Mouse (Mus musculus) limb, embryonic 13.5 days (tissue): ENCODE results near the gene Wdr12. TPM values are rescaled to one million over a fixed set of nuclear protein-coding genes. Genes with fewer than 3 reads are reported as not detected.
"Not testable (repeated sequence)": the region's sequence is repeated elsewhere in the genome, so short reads cannot be mapped to it uniquely, and the experiment has no call there.

ENCODE experiments used
- ATAC-seq: fragments of 200-750 bp; cut with Nextera tagmentation; 2 replicates; pipeline ENCODE4 v1.8.0; 2017; ENCODE audit warnings: low read depth, moderate number of reproducible peaks, moderate TSS enrichment; ENCODE audit not compliant: low FRiP score
- H3K27ac ChIP-seq: fragments of 300-500 bp; sonication (generic); 2 replicates; pipeline ENCODE4 v1.5.1; 2015; ENCODE audit warnings: inconsistent platforms, mild to moderate bottlenecking, moderate library complexity
- H3K27me3 ChIP-seq: fragments of 300-500 bp; sonication (generic); 2 replicates; pipeline ENCODE4 v1.6.1; 2015; ENCODE audit warnings: mild to moderate bottlenecking, inconsistent platforms
- H3K36me3 ChIP-seq: fragments of 300-500 bp; sonication (generic); 2 replicates; pipeline ENCODE4 v1.6.1; 2015; ENCODE audit warnings: inconsistent platforms, mild to moderate bottlenecking, moderate library complexity
- H3K4me1 ChIP-seq: fragments of 300-500 bp; sonication (generic); 2 replicates; pipeline ENCODE4 v1.6.1; 2015; ENCODE audit warnings: inconsistent platforms
- H3K4me2 ChIP-seq: fragments of 300-500 bp; sonication (generic); replicated peaks from 2 replicates; pipeline ENCODE4 v1.6.1; 2015; ENCODE audit warnings: inconsistent platforms, mild to moderate bottlenecking, moderate library complexity
- H3K4me3 ChIP-seq: fragments of 300-500 bp; sonication (generic); 2 replicates; pipeline ENCODE4 v1.5.1; 2015; ENCODE audit warnings: moderate library complexity, mild to moderate bottlenecking, inconsistent platforms
- H3K9ac ChIP-seq: fragments of 300-500 bp; sonication (generic); 2 replicates; pipeline ENCODE4 v1.6.1; 2015; ENCODE audit warnings: mild to moderate bottlenecking, inconsistent platforms
- H3K9me3 ChIP-seq: fragments of 300-500 bp; sonication (generic); 2 replicates; pipeline ENCODE4 v1.6.1; 2016; ENCODE audit warnings: inconsistent platforms
- WGBS: fragments of 180-500 bp; shearing (Covaris S2); methylation state at CpG from one replicate; pipeline ENCODE4 v1.1.7; 2015; 5-methylcytosine and 5-hydroxymethylcytosine counted together
- polyA plus RNA-seq: library from polyadenylated mRNA; unstranded; fragments of >200 nt; fragmentation: Nextera tagmentation; extraction: Ambion mirVana; gene quantifications from 2 replicates; pipeline ENCODE4 v1.2.1, GENCODE M21; 2015

Wdr12 gene
- 46.0 and 50.4 TPM in 2 replicates for polyA plus RNA-seq

DNA sequence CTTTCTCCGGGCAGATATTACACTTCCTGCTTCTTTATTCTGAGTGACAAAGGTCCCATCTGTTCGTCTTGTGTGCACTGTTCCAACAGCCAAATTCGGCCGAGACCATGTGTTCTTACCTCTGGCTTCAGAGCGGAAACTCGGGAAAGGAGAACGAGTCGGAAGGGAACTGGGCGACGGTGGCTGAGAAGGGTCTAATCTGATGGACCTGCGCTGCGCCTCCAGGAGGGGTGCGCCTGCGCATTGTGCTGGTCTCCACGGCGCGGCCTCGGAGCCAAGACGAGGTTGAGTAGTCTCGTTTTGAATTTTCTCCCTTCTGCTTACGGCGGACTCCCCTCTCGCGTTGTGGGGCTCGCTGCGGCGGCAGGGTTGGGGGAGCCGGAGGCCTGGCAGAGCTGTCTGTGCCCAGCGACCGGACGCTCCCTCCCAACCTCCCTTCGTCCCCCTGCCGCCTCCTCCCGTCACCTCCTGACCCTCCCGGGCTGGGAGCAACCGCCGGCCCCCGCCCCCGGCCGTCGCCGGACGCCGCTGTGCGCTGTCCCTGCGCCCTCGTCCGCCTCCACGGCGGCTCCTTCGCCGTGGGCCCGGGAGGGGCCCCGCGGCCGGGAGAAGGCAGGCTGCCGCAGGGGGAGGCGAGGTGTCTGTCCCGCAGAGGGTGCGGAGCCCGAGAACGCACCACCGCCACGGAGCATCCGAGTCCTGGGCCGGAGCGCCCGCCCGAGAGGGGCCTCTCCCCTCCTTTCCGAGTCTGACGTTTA is at the start of gene Wdr12, which contains the start of gene Carf:
Wdr12 (minus strand) TSS at position 622 of the 758 bp plus-strand sequence.
Carf (plus strand) TSS at position 224 of the 758 bp plus-strand sequence.
- under 1% methylated on average over 60 of the region's 71 CpGs for WGBS

DNA sequence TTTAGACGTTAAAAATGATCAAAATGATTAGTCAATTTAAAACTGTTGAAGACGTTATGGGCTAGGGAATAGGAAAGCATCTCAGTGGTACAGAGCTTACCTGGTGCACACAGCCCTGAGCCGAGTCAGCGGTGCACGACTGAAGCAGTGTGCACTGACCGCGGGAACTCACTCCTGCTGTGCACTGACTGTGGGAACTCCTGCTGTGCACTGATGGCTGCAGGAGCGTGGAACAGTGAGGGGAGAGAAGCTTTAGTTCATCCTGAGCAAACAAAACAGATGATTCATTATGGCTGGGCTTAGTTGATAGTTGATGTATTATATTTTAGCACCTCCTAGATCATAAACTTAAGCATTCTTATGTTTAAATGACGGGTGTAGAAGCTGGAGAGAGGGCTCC is 38.9 kb upstream of the Wdr12 start:
- Histone ChIP-seq H3K4me2 (no peak overlapping the region), H3K9me3 (no peaks in the 10 kb centered on the region), H3K4me3 (no peak overlapping the region), H3K36me3 (peaks cover 22% of the 10 kb centered on the region), H3K27ac (no peak overlapping the region), H3K4me1 (no peaks in the 10 kb centered on the region), H3K27me3 (no peaks in the 10 kb centered on the region), H3K9ac (no peak overlapping the region)
- 55% methylated on average over 9 of the region's 9 CpGs for WGBS
- ATAC-seq: no peak

More for the DNA sequence above, at the start of gene Wdr12, which contains the start of gene Carf:
- no peaks in the 10 kb centered on the region for H3K9me3 ChIP-seq
- H3K27me3 ChIP-seq: no peaks in the 10 kb centered on the region
- ATAC-seq: peak; percentile 97
- H3K27ac ChIP-seq: peak within 1 kb of the TSS; percentile 98
- peaks cover 9% of the 10 kb centered on the region for H3K36me3 ChIP-seq
- H3K4me2 ChIP-seq: peak within 1 kb of the TSS; percentile 76
- H3K9ac ChIP-seq: peak within 1 kb of the TSS; percentile 96
- H3K4me1 ChIP-seq: peaks cover 12% of the 10 kb centered on the region
- peak within 1 kb of the TSS; percentile 90 for H3K4me3 ChIP-seq

DNA sequence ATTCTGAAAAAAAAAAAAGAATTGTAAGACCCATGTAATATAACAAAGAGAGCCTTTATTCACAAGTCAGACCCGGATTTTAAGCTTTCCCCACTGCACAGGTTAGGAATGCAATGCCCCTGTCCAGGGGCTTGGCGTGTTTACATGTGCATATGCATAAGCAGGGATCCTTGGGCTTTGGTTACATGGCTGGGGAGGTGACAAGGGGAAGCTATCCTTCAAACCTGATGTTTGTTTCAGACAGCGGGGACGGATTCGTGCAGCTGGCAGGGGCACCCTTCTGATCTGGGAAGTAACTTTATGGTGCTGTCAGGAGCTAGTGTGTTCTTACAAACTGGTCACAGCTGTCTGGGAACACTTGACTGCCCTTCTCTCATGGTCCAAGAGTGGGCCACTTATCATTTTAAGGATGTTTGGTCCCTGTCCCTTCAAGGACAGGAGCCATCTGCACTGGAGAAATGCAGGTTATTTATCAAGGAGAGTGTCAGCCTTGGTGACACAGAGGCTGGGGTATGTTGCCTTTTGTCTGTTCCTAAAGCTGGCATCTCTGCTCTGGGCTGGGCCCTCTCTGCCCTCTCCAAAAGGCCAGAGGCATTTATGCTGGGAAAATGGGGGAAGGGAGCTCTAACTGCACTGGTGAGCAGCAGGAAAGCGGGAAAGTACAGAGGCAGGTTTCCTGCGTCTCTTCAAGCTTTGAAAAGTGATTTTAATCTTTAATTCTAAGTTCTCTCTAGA is 19.4 kb upstream of the Wdr12 start:
- Histone ChIP-seq H3K9ac (no peak overlapping the region), H3K36me3 (peaks cover 23% of the 10 kb centered on the region), H3K27ac (no peak overlapping the region), H3K27me3 (no peaks in the 10 kb centered on the region), H3K4me3 (no peak overlapping the region), H3K4me2 (no peak overlapping the region), H3K4me1 (no peaks in the 10 kb centered on the region), H3K9me3 (no peaks in the 10 kb centered on the region)
- 73% methylated on average over 7 of the region's 7 CpGs for WGBS
- no peak for ATAC-seq

DNA sequence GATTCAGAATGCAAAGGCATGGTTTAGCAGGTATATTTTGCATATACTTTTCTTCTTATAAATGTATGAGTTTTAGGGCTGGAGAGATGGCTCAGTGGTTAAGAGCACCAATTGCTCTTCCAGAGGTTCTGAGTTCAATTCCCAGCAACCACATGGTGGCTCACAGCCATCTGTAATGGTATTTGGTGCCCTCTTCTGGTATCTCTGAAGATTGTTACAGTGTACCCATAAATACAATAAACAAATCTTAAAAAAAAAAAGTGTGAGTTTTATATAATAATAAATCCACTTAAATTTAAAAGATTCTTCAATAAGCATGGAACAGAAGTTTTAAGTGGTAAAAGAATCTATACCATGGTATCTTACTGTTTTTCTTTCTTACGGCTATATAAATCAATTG is 6.1 kb upstream of the Wdr12 start:
- Histone ChIP-seq H3K4me3 (no peak overlapping the region), H3K27ac (no peak overlapping the region), H3K9ac (no peak overlapping the region), H3K4me1 (no peaks in the 10 kb centered on the region), H3K4me2 (no peak overlapping the region), H3K9me3 (no peaks in the 10 kb centered on the region), H3K36me3 (peaks cover 16% of the 10 kb centered on the region), H3K27me3 (no peaks in the 10 kb centered on the region)
- WGBS: 97% methylated on average over 1 of the region's 1 CpGs
- no peak for ATAC-seq

DNA sequence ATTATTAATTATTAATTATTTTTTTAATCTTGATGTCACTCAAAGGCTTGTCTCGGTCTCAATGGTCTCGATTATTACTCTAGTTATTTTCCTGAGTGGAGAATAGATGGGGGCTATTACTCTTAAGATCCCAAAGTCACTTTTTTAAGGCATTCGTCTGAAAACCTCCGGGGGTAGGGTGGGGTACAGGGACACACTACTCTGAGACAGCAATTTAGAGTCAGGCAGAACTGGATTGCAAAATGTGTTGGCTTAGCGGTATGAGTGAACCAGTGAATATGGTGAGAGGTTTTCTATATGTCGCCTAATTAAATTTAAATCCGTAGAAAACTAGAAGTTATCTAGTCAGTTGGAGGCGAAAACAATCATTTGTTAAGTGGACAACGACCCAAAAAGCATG is 394 bp upstream of the Wdr12 start:
- Histone ChIP-seq H3K4me3 (peak overlapping the region; percentile 90), H3K9ac (peak overlapping the region; percentile 96), H3K4me2 (peak overlapping the region; percentile 76), H3K36me3 (peaks cover 5% of the 10 kb centered on the region), H3K27ac (0 out of 2 replicates have a peak overlapping the region, but pooled peaks have one; percentile 98), H3K27me3 (no peaks in the 10 kb centered on the region), H3K4me1 (peaks cover 12% of the 10 kb centered on the region), H3K9me3 (no peaks in the 10 kb centered on the region)
- no peak for ATAC-seq
- 12% methylated on average over 9 of the region's 9 CpGs for WGBS

DNA sequence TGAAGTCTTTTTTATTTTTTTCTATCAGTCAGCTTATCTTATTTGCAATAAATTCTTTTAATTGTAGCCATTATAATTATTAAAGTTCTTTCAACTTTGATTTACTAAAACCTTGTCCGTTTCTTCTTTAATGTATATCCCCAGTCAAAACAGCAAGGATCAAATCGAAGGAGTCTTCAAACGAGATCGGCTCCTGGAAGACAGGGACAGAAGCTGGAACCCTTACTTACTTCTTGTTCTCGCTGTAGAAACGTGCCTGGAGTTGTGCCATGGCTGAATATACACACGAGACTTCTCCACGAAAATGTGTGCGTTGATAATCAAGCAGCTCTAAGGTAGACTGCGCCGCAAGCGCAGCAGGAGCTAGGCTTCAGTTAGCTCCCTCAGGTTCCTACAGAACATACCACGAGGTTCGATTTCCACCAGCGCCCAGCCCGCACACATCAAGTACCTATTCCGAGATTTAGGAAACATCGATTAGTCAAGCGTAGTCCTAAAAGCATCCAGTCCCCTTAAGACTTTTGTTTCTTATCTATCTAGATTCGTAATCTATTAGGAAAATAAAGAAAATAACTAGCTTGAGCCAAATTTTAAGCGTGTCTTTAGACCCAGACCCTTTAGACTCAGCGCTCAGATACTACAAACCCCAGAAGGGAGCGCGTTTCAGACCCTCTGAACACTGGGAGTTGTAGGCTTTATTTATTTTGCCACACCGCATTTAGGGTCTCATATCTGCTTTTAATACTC is 995 bp downstream of the Wdr12 start:
- peak overlapping the region; percentile 98 for H3K27ac ChIP-seq
- peaks cover 12% of the 10 kb centered on the region for H3K4me1 ChIP-seq
- peaks cover 16% of the 10 kb centered on the region for H3K36me3 ChIP-seq
- H3K9ac ChIP-seq: peak overlapping the region; percentile 96
- H3K9me3 ChIP-seq: no peaks in the 10 kb centered on the region
- H3K27me3 ChIP-seq: no peaks in the 10 kb centered on the region
- ATAC-seq: peak; percentile 91
- WGBS: under 1% methylated on average over 25 of the region's 25 CpGs
- peak overlapping the region; percentile 76 for H3K4me2 ChIP-seq
- H3K4me3 ChIP-seq: peak overlapping the region; percentile 90

DNA sequence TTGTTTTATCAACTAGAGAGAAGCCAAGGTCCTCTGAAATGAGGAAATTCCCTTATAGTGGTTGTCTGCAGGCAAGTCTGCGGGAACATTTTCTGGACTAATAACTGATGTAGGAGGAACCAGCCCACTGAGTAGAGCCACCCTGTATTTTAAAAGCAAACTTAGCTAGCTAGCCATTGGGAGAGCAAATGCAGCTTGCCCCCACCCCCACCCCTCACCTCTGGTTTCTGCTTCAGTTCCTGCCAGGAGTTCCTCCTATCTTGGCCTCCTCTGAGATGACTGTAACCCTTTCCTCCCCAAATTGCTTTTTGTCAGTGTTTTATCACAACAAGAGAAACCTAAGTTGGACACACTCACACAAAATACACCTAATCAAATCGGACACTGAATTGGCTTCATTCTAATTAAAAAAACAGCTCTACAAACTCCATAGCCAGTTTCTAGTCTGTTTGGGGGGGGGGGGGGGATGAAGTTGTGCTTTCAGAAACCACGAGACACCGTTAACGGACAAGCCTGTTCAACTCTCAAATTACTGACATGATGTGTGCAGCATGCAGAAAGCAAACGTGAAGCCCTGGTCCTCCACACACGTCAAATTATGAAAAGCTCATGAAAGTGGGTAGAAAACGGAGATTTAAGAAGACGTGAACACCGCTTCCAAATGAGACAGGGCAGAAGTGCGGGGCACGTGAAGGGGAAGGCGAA is 1.7 kb downstream of the Wdr12 start:
- H3K4me3 ChIP-seq: peak overlapping the region; percentile 90
- WGBS: 8% methylated on average over 13 of the region's 13 CpGs
- ATAC-seq: no peak

DNA sequence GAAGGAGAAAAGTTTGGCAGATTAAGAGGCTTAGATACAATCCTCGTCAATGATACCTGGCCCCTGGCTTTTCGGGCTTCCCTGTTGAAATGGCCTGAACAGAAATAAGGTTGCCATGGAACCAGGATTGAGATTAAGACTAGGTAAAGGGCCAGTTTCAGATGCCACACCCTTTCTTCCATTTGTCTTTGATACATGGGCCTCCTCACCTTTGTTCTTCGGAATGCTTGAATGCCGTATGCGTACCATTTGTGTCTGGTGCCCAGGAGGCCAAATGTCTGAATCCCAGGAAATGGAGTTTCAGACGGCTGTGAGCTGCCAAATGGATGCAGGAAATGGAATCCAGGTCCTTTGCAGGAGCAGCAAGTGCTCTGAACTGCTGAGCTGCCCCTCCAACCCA is 22.0 kb downstream of the Wdr12 start:
- H3K9ac ChIP-seq: no peak overlapping the region
- no peaks in the 10 kb centered on the region for H3K4me1 ChIP-seq
- no peaks in the 10 kb centered on the region for H3K27me3 ChIP-seq
- 69% methylated on average over 6 of the region's 6 CpGs for WGBS
- no peaks in the 10 kb centered on the region for H3K9me3 ChIP-seq
- H3K36me3 ChIP-seq: peaks cover 39% of the 10 kb centered on the region
- H3K4me3 ChIP-seq: no peak overlapping the region
- no peak overlapping the region for H3K4me2 ChIP-seq
- no peak overlapping the region for H3K27ac ChIP-seq
- no peak for ATAC-seq

More for the DNA sequence above, 1.7 kb downstream of the Wdr12 start:
- Histone ChIP-seq H3K9me3 (no peaks in the 10 kb centered on the region), H3K27ac (no peak overlapping the region), H3K27me3 (no peaks in the 10 kb centered on the region), H3K4me1 (peaks cover 12% of the 10 kb centered on the region), H3K9ac (peak overlapping the region; percentile 96), H3K36me3 (peaks cover 22% of the 10 kb centered on the region), H3K4me2 (peak overlapping the region; percentile 76)

DNA sequence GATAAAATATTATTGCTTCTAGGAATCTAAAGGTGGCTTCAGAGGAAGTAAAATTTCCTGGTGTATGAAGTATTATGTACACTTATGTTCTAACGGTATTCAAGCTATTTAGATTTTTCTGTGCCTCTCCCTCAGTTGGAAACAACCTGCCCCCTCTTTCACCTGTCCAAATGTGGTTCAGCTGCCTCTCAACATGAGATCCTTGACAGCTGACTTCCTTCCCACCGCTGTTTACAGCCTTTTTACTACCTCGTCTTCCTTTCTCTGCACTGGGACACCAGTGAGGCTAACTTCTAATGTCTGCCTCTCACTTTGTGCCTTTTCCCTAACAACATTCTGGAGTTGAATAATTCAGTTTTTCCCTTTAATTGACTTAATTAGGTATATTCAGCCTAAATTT is 22.9 kb downstream of the Wdr12 start:
- Histone ChIP-seq H3K9me3 (no peaks in the 10 kb centered on the region), H3K4me1 (no peaks in the 10 kb centered on the region), H3K36me3 (peaks cover 38% of the 10 kb centered on the region), H3K27me3 (no peaks in the 10 kb centered on the region), H3K9ac (no peak overlapping the region), H3K4me2 (no peak overlapping the region), H3K27ac (no peak overlapping the region), H3K4me3 (no peak overlapping the region)
- no peak for ATAC-seq
- 58% methylated on average over 3 of the region's 3 CpGs for WGBS

DNA sequence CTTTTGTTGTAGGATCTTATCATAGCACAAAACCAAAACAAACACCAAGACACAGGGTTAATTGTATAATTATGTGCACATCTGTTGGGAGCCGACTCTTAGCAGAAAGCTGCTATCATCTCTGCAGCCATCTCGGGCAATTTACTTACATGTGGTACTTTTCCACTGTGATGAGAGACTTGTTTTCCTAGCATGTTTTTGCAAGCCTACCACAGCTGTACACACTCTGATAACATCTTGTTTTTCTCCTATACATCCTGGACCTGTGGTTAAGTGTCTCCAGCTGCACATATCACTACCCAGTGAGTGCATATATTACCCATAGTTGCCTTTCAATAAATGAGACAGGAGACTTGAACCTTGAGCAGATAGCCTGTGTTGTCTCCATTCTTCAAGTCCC is 23.5 kb downstream of the Wdr12 start:
- no peaks in the 10 kb centered on the region for H3K4me1 ChIP-seq
- peaks cover 33% of the 10 kb centered on the region for H3K36me3 ChIP-seq
- no peaks in the 10 kb centered on the region for H3K9me3 ChIP-seq
- no peak overlapping the region for H3K4me3 ChIP-seq
- no peak overlapping the region for H3K9ac ChIP-seq
- WGBS: 68% methylated on average over 2 of the region's 2 CpGs
- no peak for ATAC-seq
- H3K4me2 ChIP-seq: no peak overlapping the region
- no peaks in the 10 kb centered on the region for H3K27me3 ChIP-seq
- H3K27ac ChIP-seq: no peak overlapping the region

DNA sequence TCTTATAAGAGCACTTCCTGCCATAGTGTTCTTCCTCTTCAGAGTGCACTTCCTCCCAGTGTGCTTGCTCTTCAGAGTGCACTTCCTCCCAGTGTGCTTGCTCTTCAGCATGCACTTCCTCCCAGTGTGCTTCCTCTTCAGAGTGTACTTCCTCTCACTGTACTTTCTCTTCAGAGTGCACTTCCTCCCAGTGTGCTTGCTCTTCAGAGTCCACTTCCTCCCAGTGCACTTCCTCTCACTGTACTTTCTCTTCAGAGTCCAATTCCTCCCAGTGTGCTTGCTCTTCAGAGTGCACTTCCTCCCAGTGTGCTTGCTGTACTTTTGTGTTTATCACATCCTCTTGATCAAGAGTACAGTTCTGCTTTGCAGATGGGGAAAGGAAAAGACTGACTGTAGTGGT is 27.7 kb downstream of the Wdr12 start:
- H3K27ac ChIP-seq, H3K9ac ChIP-seq, H3K4me3 ChIP-seq, H3K4me2 ChIP-seq, H3K4me1 ChIP-seq, ATAC-seq, H3K36me3 ChIP-seq, H3K9me3 ChIP-seq, H3K27me3 ChIP-seq: not testable (repeated sequence)
